Mouse (Mus musculus) Patski (cell line): ENCODE data around the gene Clec9a. TPM values are rescaled to one million over a fixed set of nuclear protein-coding genes. Genes with fewer than 3 reads are reported as not detected.

Experiments
- ATAC-seq: fragments of 100-300 bp; one replicate; pipeline ENCODE4 v1.8.0; 2021
- CTCF ChIA-PET: fragments of 350-600 bp; sonication (Branson Sonifier 250); formaldehyde crosslinking; loops from one replicate; lab custom pipeline; 2022; ENCODE audit warnings: inconsistent platforms; lab: Charles Lee
- POLR2A ChIA-PET: fragments of 350-600 bp; sonication (Branson Sonifier 250); formaldehyde crosslinking; loops from one replicate; lab custom pipeline; 2022; ENCODE audit warnings: antibody characterized with exemption, inconsistent platforms; lab: Charles Lee
- DNase-seq: peaks from one replicate; pipeline ENCODE4 v3.0.0-alpha.2; 2011; ENCODE audit warnings: low read depth, low spot score
- H3K27me3 ChIP-seq: fragments of 371-371 bp; one replicate; pipeline ENCODE4 v1.5.1; 2021
- CTCF ChIP-seq: fragments of 100-300 bp; IDR thresholded peaks from one replicate; pipeline ENCODE4 v1.5.1; 2021
- in situ Hi-C: fragments of 300-500 bp; cut with MboI; formaldehyde crosslinking; loops from 3 replicates; pipeline ENCODE4 v1.11.1; 2018; ENCODE audit warnings: low pct_unique_long_range_greater_than_20kb, mixed read lengths
- polyA plus RNA-seq: library from polyadenylated mRNA; unstranded; gene quantifications from one replicate; pipeline ENCODE4 v1.2.3, GENCODE M21; 2021

Clec9a gene
- polyA plus RNA-seq, 1 experiment from 2014 or later, result not detected

DNA sequence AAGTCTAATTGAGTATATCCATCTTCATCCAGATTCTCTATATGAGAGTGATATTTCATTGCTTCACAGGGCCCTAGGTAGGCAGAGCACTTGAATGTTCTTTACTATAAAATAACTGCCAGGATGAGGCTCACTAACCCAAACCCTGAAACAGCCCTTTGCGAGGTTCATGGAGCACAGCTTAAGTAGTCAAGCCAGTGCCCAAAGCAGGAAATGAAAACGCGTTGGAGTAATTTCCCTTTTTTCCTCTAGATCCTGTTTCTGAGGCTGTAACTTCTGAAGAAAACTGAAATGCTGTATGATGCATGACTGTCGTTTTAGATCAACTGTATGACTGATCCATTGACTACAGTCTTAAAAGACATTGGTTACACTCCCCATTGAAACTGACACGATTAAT is 64.0 kb downstream of the Clec9a start:
- ChIA-PET CTCF (no interaction called here), POLR2A (no interaction called here)
- in situ Hi-C loops, result no loop called here
- ATAC-seq (no peak), DNase-seq (no peak)
- peaks cover 19% of the 10 kb centered on the region for H3K27me3 ChIP-seq
- no peak for TF ChIP-seq CTCF

Other genes starting within 250 kb of the Clec9a start
- gene Clec2d, start 228.2 kb upstream of the Clec9a start, polyA plus RNA-seq, result 26.9 TPM
- not detected for gene Cd69, start 133.4 kb upstream of the Clec9a start, polyA plus RNA-seq
- not detected for gene 4922502D21Rik, start 77.1 kb upstream of the Clec9a start, polyA plus RNA-seq
- 0.04 TPM for gene Clec12a, start 66.2 kb upstream of the Clec9a start, polyA plus RNA-seq
- gene Clec12b, start 23.0 kb upstream of the Clec9a start, polyA plus RNA-seq, result not detected
- not detected for gene Clec1b, start 11.6 kb upstream of the Clec9a start, polyA plus RNA-seq
- gene Clec1a, start 43.1 kb downstream of the Clec9a start, polyA plus RNA-seq, result not detected
- not detected for gene Olr1, start 98.3 kb downstream of the Clec9a start, polyA plus RNA-seq
- 0.19 TPM for gene Tmem52b, start 103.7 kb downstream of the Clec9a start, polyA plus RNA-seq
- gene Gabarapl1, start 124.3 kb downstream of the Clec9a start, polyA plus RNA-seq, result 203 TPM
- gene Klre1, start 169.0 kb downstream of the Clec9a start, polyA plus RNA-seq, result not detected
- not detected for gene Klrd1, start 182.9 kb downstream of the Clec9a start, polyA plus RNA-seq
- gene Klrk1, start 215.0 kb downstream of the Clec9a start, polyA plus RNA-seq, result not detected
- gene Klrc3, start 234.5 kb downstream of the Clec9a start, polyA plus RNA-seq, result not detected